Mouse (Mus musculus): ENCODE data around the gene Rnf26.

The Rnf26 gene

GRCm38 (mm10) chr9:44113105-44113789 lies at the start of gene Rnf26, which contains the start of gene Gm49380:
TSS of gene Rnf26 (minus strand) at chr9:44113517.
TSS of gene Gm49380 (minus strand) at chr9:44113500.
- DNase-seq: peak; percentile 99

GRCm38 (mm10) chr9:44159886-44160285 lies 46.6 kb upstream of the Rnf26 start:
- no peak for DNase-seq

- peak; percentile 41 for DNase-seq
These were observed 34.0 kb upstream of the Rnf26 start for GRCm38 (mm10) chr9:44147290-44147689.

- DNase-seq: no peak
These were observed 31.4 kb upstream of the Rnf26 start for GRCm38 (mm10) chr9:44144718-44145060.

- peak; percentile 56 for DNase-seq
These were observed 30.9 kb upstream of the Rnf26 start for GRCm38 (mm10) chr9:44144023-44144717.

GRCm38 (mm10) chr9:44143421-44143820 lies 30.1 kb upstream of the Rnf26 start:
- no peak for DNase-seq

- DNase-seq: no peak
These were observed 28.6 kb upstream of the Rnf26 start for GRCm38 (mm10) chr9:44141951-44142350.

- DNase-seq: no peak
These were observed 24.5 kb upstream of the Rnf26 start for GRCm38 (mm10) chr9:44137846-44138245.

- peak; percentile 59 for DNase-seq
These were observed 22.6 kb upstream of the Rnf26 start for GRCm38 (mm10) chr9:44135731-44136411.

GRCm38 (mm10) chr9:44134851-44135730 lies 21.8 kb upstream of the Rnf26 start:
- DNase-seq: peak; percentile 68

GRCm38 (mm10) chr9:44134101-44134850 lies 21.0 kb upstream of the Rnf26 start, which contains the start of gene Mcam:
TSS of gene Mcam (plus strand) at chr9:44134469.
- peak; percentile 81 for DNase-seq

- no peak for DNase-seq
These were observed 20.0 kb upstream of the Rnf26 start for GRCm38 (mm10) chr9:44133287-44133686.

GRCm38 (mm10) chr9:44132200-44132599 lies 18.9 kb upstream of the Rnf26 start:
- DNase-seq: no peak

GRCm38 (mm10) chr9:44131276-44131590 lies 17.9 kb upstream of the Rnf26 start:
- DNase-seq: no peak

GRCm38 (mm10) chr9:44130581-44131275 lies 17.4 kb upstream of the Rnf26 start:
- DNase-seq: peak; percentile 84

GRCm38 (mm10) chr9:44130034-44130433 lies 16.7 kb upstream of the Rnf26 start:
- DNase-seq: peak; percentile 69

GRCm38 (mm10) chr9:44129633-44130032 lies 16.3 kb upstream of the Rnf26 start:
- no peak for DNase-seq

GRCm38 (mm10) chr9:44127351-44127801 lies 14.1 kb upstream of the Rnf26 start:
- DNase-seq: no peak

GRCm38 (mm10) chr9:44126746-44127145 lies 13.4 kb upstream of the Rnf26 start:
- DNase-seq: no peak

- DNase-seq: peak; percentile 93
These were observed 12.5 kb upstream of the Rnf26 start for GRCm38 (mm10) chr9:44125546-44126428.

All from retina, postnatal 1 day (tissue).